Comparison of ENCODE assay signal across 26 mouse cellular contexts in the genomic region with DNA sequence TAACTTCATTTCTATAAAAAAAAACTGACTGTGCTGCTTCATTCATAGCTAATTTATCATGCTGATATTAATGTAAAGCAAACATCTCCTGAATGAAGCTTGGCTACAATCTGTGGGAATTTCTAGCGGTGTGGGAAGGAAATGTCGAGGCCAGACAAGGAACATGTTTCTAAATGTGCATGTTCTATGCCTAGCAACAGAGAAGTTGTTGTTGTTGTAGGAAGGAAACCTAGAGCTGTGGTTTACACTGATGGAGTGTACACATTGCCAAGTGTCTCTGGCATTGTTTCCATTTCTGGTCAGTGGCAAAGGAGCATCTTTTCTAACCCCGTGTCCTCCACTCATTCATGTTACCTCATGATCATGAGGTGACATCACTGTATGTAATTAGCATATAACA. TPM values are rescaled to one million over a fixed set of nuclear protein-coding genes. Genes with fewer than 3 reads are reported as not detected.
DNase-seq lines count a peak whose midpoint lies in the region; ATAC-seq and TF ChIP-seq lines count a peak whose summit lies in the region.
"Had no signal": no experiment of that assay in that cellular context is flagged by ENCODE, and none has a peak within 500 bp of the region (broad histone marks: within the 10 kb centered on the region; RNA-seq: fewer than 3 reads in every experiment).

No protein-coding gene starts in this region.

- intact Hi-C loops in gastrocnemius, adult 2 months (cut with DNase I): no loop called here
- intact Hi-C loops in gastrocnemius, postnatal 14 days (cut with DNase I; ENCODE audit: low total_unique reads): no loop called here

- no peaks in the 10 kb centered on the region for H3K9me3 ChIP-seq in lung, embryonic 14.5 days (ENCODE audit: low read depth, low read length)
- H3K9me3 ChIP-seq in lung, postnatal 0 days (ENCODE audit: low read length): no peaks in the 10 kb centered on the region
- H3K9me3 ChIP-seq: forebrain, embryonic 10.5 days; forebrain, embryonic 13.5 days; G1E had no signal

- no peaks in the 10 kb centered on the region for H3K27me3 ChIP-seq in lung, embryonic 14.5 days (ENCODE audit: insufficient read depth, low read length)
- H3K27me3 ChIP-seq in lung, postnatal 0 days (replicated peaks; ENCODE audit: insufficient read depth, low read length): no peaks in the 10 kb centered on the region
- H3K27me3 ChIP-seq in cerebellum, adult 2 months (ENCODE audit: control insufficient read depth, insufficient read depth, low read length): no peaks in the 10 kb centered on the region; the same call in 1 of the 2 replicates
- H3K27me3 ChIP-seq: CH12.LX; forebrain, embryonic 13.5 days; Patski had no signal

- no peak overlapping the region for H3K4me2 ChIP-seq in lung, embryonic 14.5 days
- H3K4me2 ChIP-seq in lung, postnatal 0 days (replicated peaks; ENCODE audit: low read depth, low read length): no peak overlapping the region
- H3K4me2 ChIP-seq: forebrain, embryonic 13.5 days; heart, embryonic 11.5 days; hindbrain, embryonic 14.5 days had no signal

- ATAC-seq in lung, embryonic 14.5 days (ENCODE audit: insufficient read depth): peak; percentile 52; the same call in 1 of the 2 replicates
- ATAC-seq in lung, postnatal 0 days: peak; percentile 82
- ATAC-seq: forebrain, embryonic 13.5 days; forebrain, embryonic 16.5 days; hindbrain, postnatal 0 days; inflammation-experienced regulatory T-cells, adult 6 months; Patski had no signal

- no peak for TF ChIP-seq CTCF in gastrocnemius, adult 2 months (IDR thresholded peaks at IDR 0.05)
- TF ChIP-seq CTCF in lung, embryonic 14.5 days (IDR thresholded peaks at IDR 0.05; ENCODE audit: low read depth): no peak
- no peak for TF ChIP-seq CTCF in lung, postnatal 0 days (IDR thresholded peaks at IDR 0.05)
- no peak for TF ChIP-seq CTCF in cerebellum, adult 2 months (IDR thresholded peaks at IDR 0.05; ENCODE audit: borderline replicate concordance, insufficient read depth, low read depth, low read length)

- 35% methylated on average over 3 of the region's 3 CpGs for WGBS in lung, embryonic 14.5 days
- WGBS in lung, postnatal 0 days: 21% methylated on average over 3 of the region's 3 CpGs
- WGBS in cerebellum, adult 2 months: 56% methylated on average over 3 of the region's 3 CpGs

- no peak for DNase-seq in gastrocnemius, adult 2 months
- no peak for DNase-seq in gastrocnemius, postnatal 14 days
- peak; percentile 52 for DNase-seq in lung, embryonic 14.5 days
- no peak for DNase-seq in lung, adult 18-20 months
- peak; percentile 52 for DNase-seq in lung, postnatal 0 days (ENCODE audit: low spot score)
- DNase-seq in lung, postnatal 14 days: no peak
- DNase-seq in lung, postnatal 25 days (ENCODE audit: low spot score): peak; percentile 36
- no peak for DNase-seq in cerebellum, adult 2 months
- DNase-seq: adrenal gland, adult 2 months; adrenal gland, postnatal 14 days; B cell, adult 2 months; cerebellum, adult 11-12 months; cerebellum, adult 9-10 months; cerebellum, postnatal 14 days; gastrocnemius, postnatal 25 days; heart, postnatal 4 days had no signal

- H3K4me1 ChIP-seq in lung, embryonic 14.5 days (ENCODE audit: insufficient read depth): 0 out of 2 replicates have a peak, but pooled peaks cover 3% of the 10 kb centered on the region
- H3K4me1 ChIP-seq in lung, postnatal 0 days (ENCODE audit: insufficient read depth, low read depth, low read length): no peaks in the 10 kb centered on the region
- no peaks in the 10 kb centered on the region for H3K4me1 ChIP-seq in cerebellum, adult 2 months (ENCODE audit: control insufficient read depth, insufficient read depth, low read length)
- H3K4me1 ChIP-seq: forebrain, embryonic 13.5 days had no signal

- no peaks in the 10 kb centered on the region for H3K36me3 ChIP-seq in lung, embryonic 14.5 days (ENCODE audit: insufficient read depth)
- H3K36me3 ChIP-seq in lung, postnatal 0 days (ENCODE audit: insufficient read depth, low read length): peaks cover 6% of the 10 kb centered on the region
- H3K36me3 ChIP-seq: forebrain, embryonic 10.5 days; G1E had no signal

- no peak overlapping the region for H3K4me3 ChIP-seq in gastrocnemius, adult 2 months
- H3K4me3 ChIP-seq in lung, embryonic 14.5 days (ENCODE audit: low read depth, low read length): no peak overlapping the region
- no peak overlapping the region for H3K4me3 ChIP-seq in lung, postnatal 0 days (ENCODE audit: low read depth, low read length)
- H3K4me3 ChIP-seq in cerebellum, adult 2 months (replicated peaks; ENCODE audit: insufficient read depth, low read depth, low read length): no peak overlapping the region
- H3K4me3 ChIP-seq: forebrain, embryonic 10.5 days; forebrain, embryonic 13.5 days had no signal

- H3K9ac ChIP-seq in lung, embryonic 14.5 days: no peak overlapping the region
- no peak overlapping the region for H3K9ac ChIP-seq in lung, postnatal 0 days (replicated peaks; ENCODE audit: low read depth)
- H3K9ac ChIP-seq: forebrain, embryonic 13.5 days; hindbrain, embryonic 14.5 days had no signal

- TF ChIP-seq POLR2A in cerebellum, adult 2 months (IDR thresholded peaks at IDR 0.05; ENCODE audit: borderline replicate concordance, insufficient read depth, low read length): no peak

- H3K27ac ChIP-seq in gastrocnemius, adult 2 months: peak overlapping the region; percentile 5; the same call in 1 of the 2 replicates
- H3K27ac ChIP-seq in lung, embryonic 14.5 days (ENCODE audit: low read depth): no peak overlapping the region
- no peak overlapping the region for H3K27ac ChIP-seq in lung, postnatal 0 days (ENCODE audit: low read length)
- H3K27ac ChIP-seq in cerebellum, adult 2 months (ENCODE audit: insufficient read depth, low read length): no peak overlapping the region
- H3K27ac ChIP-seq: forebrain, embryonic 10.5 days; forebrain, embryonic 13.5 days; hindbrain, embryonic 14.5 days; hindbrain, postnatal 0 days had no signal

- TF ChIP-seq EP300 in lung, postnatal 0 days (IDR thresholded peaks at IDR 0.05): peak; percentile 66; the same call in 1 of the 2 replicates

RNA-seq across cellular contexts. Expression of gene Cav1, which starts 23.7 kb away (rescaled TPM):
- total RNA-seq in gastrocnemius, adult 2 months (2021): 100 to 1,000 TPM in 1 of 2 experiments, 10 to 100 TPM in 1; 82.9 to 125 TPM
- total RNA-seq in gastrocnemius, postnatal 14 days (2021): 100 to 1,000 TPM; 282 to 302 TPM
- polyA plus RNA-seq in lung, embryonic 14.5 days (2014; fragmentation: Nextera tagmentation; extraction: Ambion mirVana): 300 and 367 TPM in 2 replicates
- polyA plus RNA-seq in lung, postnatal 0 days (2015; fragmentation: Nextera tagmentation; extraction: Ambion mirVana): 1,087 and 1,202 TPM in 2 replicates
- 15.4 and 19.0 TPM in 2 replicates for polyA plus RNA-seq in cerebellum, adult 2 months (2012; rRNA removed)
- total RNA-seq: CH12.LX, G1E had no signal
- polyA plus RNA-seq: G1E; inflammation-experienced regulatory T-cells, adult 6 months had no signal

RNA-seq across cellular contexts. Expression of gene Cav2, which starts 48.8 kb away (rescaled TPM):
- total RNA-seq in gastrocnemius, adult 2 months (2021): 10 to 100 TPM; 13.8 to 24.2 TPM
- total RNA-seq in gastrocnemius, postnatal 14 days (2021): 10 to 100 TPM; 30.1 to 32.7 TPM
- 52.1 and 55.8 TPM in 2 replicates for polyA plus RNA-seq in lung, embryonic 14.5 days (2014; fragmentation: Nextera tagmentation; extraction: Ambion mirVana)
- polyA plus RNA-seq in lung, postnatal 0 days (2015; fragmentation: Nextera tagmentation; extraction: Ambion mirVana): 318 and 355 TPM in 2 replicates
- polyA plus RNA-seq in cerebellum, adult 2 months (2012; rRNA removed): 10.9 and 11.0 TPM in 2 replicates
- polyA plus RNA-seq: G1E had no signal

Comparison
In these comparisons a context has a peak if more than half of its experiments do, and no peak if none do; other contexts are left out.
1. DNase-seq: peak in lung, embryonic 14.5 days (single experiment), lung, postnatal 0 days (single experiment) and lung, postnatal 25 days (single experiment); none in gastrocnemius, adult 2 months (single experiment), gastrocnemius, postnatal 14 days (single experiment), lung, adult 18-20 months (0 of 2), lung, postnatal 14 days (single experiment) and cerebellum, adult 2 months (0 of 2).
2. RNA of gene Cav1, which starts 23.7 kb away (polyA plus RNA-seq): 1,087 to 1,202 TPM in lung, postnatal 0 days and 300 to 367 TPM in lung, embryonic 14.5 days; 15.4 to 19.0 TPM in cerebellum, adult 2 months; every median in the first group is over 10 times any median in the second.